Mouse (Mus musculus): ENCODE results near the gene Gpsm3. TPM values are rescaled to one million over a fixed set of nuclear protein-coding genes. Genes with fewer than 3 reads are reported as not detected.
A peak's percentile ranks its signal among the peaks of the same experiment; 100 is the strongest.

Gene Gpsm3
- polyA plus RNA-seq, 1 experiment from 2014 or later = 4.0 TPM

GRCm38 (mm10) chr17:34627093-34627942, 37.7 kb downstream of the Gpsm3 start:
- Histone ChIP-seq H3K4me2 (replicated peaks) (peak overlapping the region; percentile 94), H3K4me3 (peak overlapping the region; percentile 79), H3K9ac (peak overlapping the region; percentile 77), H3K4me1 (peaks cover 52% of the 10 kb centered on the region), H3K27me3 (peaks cover 39% of the 10 kb centered on the region), H3K9me3 (no peaks in the 10 kb centered on the region), H3K27ac (peak overlapping the region; percentile 95), H3K36me3 (peaks cover 26% of the 10 kb centered on the region)
- under 1% methylated on average over 45 of the region's 45 CpGs for WGBS
- peak; percentile 87 for ATAC-seq (ENCODE audit: low FRiP score, low read depth)

- ATAC-seq (ENCODE audit: low FRiP score, low read depth) = no peak
- Histone ChIP-seq H3K4me2 (replicated peaks) (peak within 1 kb of the TSS; percentile 94), H3K9ac (peak within 1 kb of the TSS; percentile 77), H3K4me1 (peaks cover 56% of the 10 kb centered on the region), H3K27me3 (peaks cover 47% of the 10 kb centered on the region), H3K27ac (peak within 1 kb of the TSS; percentile 95), H3K4me3 (peak within 1 kb of the TSS; percentile 79), H3K9me3 (no peaks in the 10 kb centered on the region), H3K36me3 (peaks cover 18% of the 10 kb centered on the region)
- 4% methylated on average over 29 of the region's 29 CpGs for WGBS
Observed at GRCm38 (mm10) chr17:34627943-34628643, 38.5 kb downstream of the Gpsm3 start, which contains the start of gene Ppt2. Ppt2 (minus strand) TSS chr17:34628510.

- peak overlapping the region; percentile 79 for H3K4me3 ChIP-seq
- peaks cover 52% of the 10 kb centered on the region for H3K27me3 ChIP-seq
- no peaks in the 10 kb centered on the region for H3K9me3 ChIP-seq
- H3K4me1 ChIP-seq = peaks cover 56% of the 10 kb centered on the region
- H3K36me3 ChIP-seq = peaks cover 13% of the 10 kb centered on the region; the same call in 1 of the 2 replicates
- peak overlapping the region; percentile 95; the same call in 1 of the 2 replicates for H3K27ac ChIP-seq
- WGBS = 31% methylated on average over 5 of the region's 5 CpGs
- peak overlapping the region; percentile 94 for H3K4me2 ChIP-seq (replicated peaks)
- no peak for ATAC-seq (ENCODE audit: low FRiP score, low read depth)
- peak overlapping the region; percentile 77 for H3K9ac ChIP-seq
Observed at GRCm38 (mm10) chr17:34628644-34628967, 39.0 kb downstream of the Gpsm3 start.

- Histone ChIP-seq H3K4me3 (peak within 1 kb of the TSS; percentile 79), H3K9me3 (no peaks in the 10 kb centered on the region), H3K9ac (peak within 1 kb of the TSS; percentile 77), H3K4me1 (peaks cover 56% of the 10 kb centered on the region), H3K4me2 (replicated peaks) (peak within 1 kb of the TSS; percentile 94), H3K27ac (peak within 1 kb of the TSS; percentile 95; the same call in 1 of the 2 replicates), H3K36me3 (peaks cover 9% of the 10 kb centered on the region; the same call in 1 of the 2 replicates), H3K27me3 (peaks cover 58% of the 10 kb centered on the region)
- WGBS = 2% methylated on average over 13 of the region's 16 CpGs
- ATAC-seq (ENCODE audit: low FRiP score, low read depth) = no peak
Observed at GRCm38 (mm10) chr17:34629221-34629751, 39.7 kb downstream of the Gpsm3 start, which contains the start of gene Prrt1. Prrt1 (plus strand) TSS chr17:34629533.

GRCm38 (mm10) chr17:34629796-34630603, 40.4 kb downstream of the Gpsm3 start:
- Histone ChIP-seq H3K27ac (no peak overlapping the region), H3K4me3 (peak overlapping the region; percentile 79), H3K9me3 (no peaks in the 10 kb centered on the region), H3K27me3 (peaks cover 58% of the 10 kb centered on the region), H3K36me3 (peaks cover 8% of the 10 kb centered on the region; the same call in 1 of the 2 replicates), H3K9ac (0 out of 2 replicates have a peak overlapping the region, but pooled peaks have one; percentile 39), H3K4me2 (replicated peaks) (peak overlapping the region; percentile 94), H3K4me1 (peaks cover 56% of the 10 kb centered on the region)
- no peak for ATAC-seq (ENCODE audit: low FRiP score, low read depth)
- 17% methylated on average over 12 of the region's 12 CpGs for WGBS

GRCm38 (mm10) chr17:34630761-34631301, 41.2 kb downstream of the Gpsm3 start:
- Histone ChIP-seq H3K4me3 (peak overlapping the region; percentile 44), H3K4me1 (peaks cover 53% of the 10 kb centered on the region), H3K9ac (peak overlapping the region; percentile 39; the same call in 1 of the 2 replicates), H3K9me3 (no peaks in the 10 kb centered on the region), H3K27me3 (peaks cover 58% of the 10 kb centered on the region), H3K27ac (no peak overlapping the region), H3K36me3 (no peaks in the 10 kb centered on the region), H3K4me2 (replicated peaks) (peak overlapping the region; percentile 57)
- 1% methylated on average over 47 of the region's 48 CpGs for WGBS
- ATAC-seq (ENCODE audit: low FRiP score, low read depth) = no peak

- Histone ChIP-seq H3K9me3 (no peaks in the 10 kb centered on the region), H3K4me1 (peaks cover 45% of the 10 kb centered on the region), H3K9ac (peak overlapping the region; percentile 53), H3K27me3 (peaks cover 61% of the 10 kb centered on the region), H3K27ac (no peak overlapping the region), H3K4me3 (peak overlapping the region; percentile 44), H3K4me2 (replicated peaks) (peak overlapping the region; percentile 79), H3K36me3 (no peaks in the 10 kb centered on the region)
- ATAC-seq (ENCODE audit: low FRiP score, low read depth) = no peak
- WGBS = 8% methylated on average over 12 of the region's 12 CpGs
Observed at GRCm38 (mm10) chr17:34631647-34632046, 42.0 kb downstream of the Gpsm3 start.

GRCm38 (mm10) chr17:34632261-34632691, 42.7 kb downstream of the Gpsm3 start:
- Histone ChIP-seq H3K4me1 (peaks cover 44% of the 10 kb centered on the region), H3K9me3 (no peaks in the 10 kb centered on the region), H3K27ac (no peak overlapping the region), H3K36me3 (no peaks in the 10 kb centered on the region), H3K4me3 (peak overlapping the region; percentile 44), H3K27me3 (peaks cover 65% of the 10 kb centered on the region), H3K9ac (peak overlapping the region; percentile 53), H3K4me2 (replicated peaks) (peak overlapping the region; percentile 79)
- WGBS = 1% methylated on average over 26 of the region's 26 CpGs
- ATAC-seq (ENCODE audit: low FRiP score, low read depth) = peak; percentile 29; the same call in 1 of the 2 replicates

- 66% methylated on average over 2 of the region's 2 CpGs for WGBS
- Histone ChIP-seq H3K4me2 (replicated peaks) (no peak overlapping the region), H3K4me3 (no peak overlapping the region), H3K27ac (no peak overlapping the region), H3K9me3 (no peaks in the 10 kb centered on the region), H3K4me1 (peaks cover 26% of the 10 kb centered on the region), H3K27me3 (peaks cover 42% of the 10 kb centered on the region), H3K36me3 (no peaks in the 10 kb centered on the region), H3K9ac (no peak overlapping the region)
- no peak for ATAC-seq (ENCODE audit: low FRiP score, low read depth)
Observed at GRCm38 (mm10) chr17:34635671-34636070, 46.1 kb downstream of the Gpsm3 start.

GRCm38 (mm10) chr17:34637459-34637858, 47.9 kb downstream of the Gpsm3 start:
- H3K27me3 ChIP-seq = peaks cover 25% of the 10 kb centered on the region
- no peak for ATAC-seq (ENCODE audit: low FRiP score, low read depth)
- H3K4me2 ChIP-seq (replicated peaks) = no peak overlapping the region
- H3K4me1 ChIP-seq = peaks cover 17% of the 10 kb centered on the region
- 58% methylated on average over 3 of the region's 3 CpGs for whole genome bisulfite sequencing
- H3K4me3 ChIP-seq = no peak overlapping the region
- no peaks in the 10 kb centered on the region for H3K9me3 ChIP-seq
- H3K27ac ChIP-seq = no peak overlapping the region
- H3K9ac ChIP-seq = no peak overlapping the region
- no peaks in the 10 kb centered on the region for H3K36me3 ChIP-seq
